Mouse (Mus musculus): ENCODE data around the gene Ampd2. TPM values are rescaled to one million over a fixed set of nuclear protein-coding genes. Genes with fewer than 3 reads are reported as not detected.

Gene Ampd2
- 62.8 and 73.1 TPM in 2 replicates for polyA plus RNA-seq (2012; rRNA removed)

DNA sequence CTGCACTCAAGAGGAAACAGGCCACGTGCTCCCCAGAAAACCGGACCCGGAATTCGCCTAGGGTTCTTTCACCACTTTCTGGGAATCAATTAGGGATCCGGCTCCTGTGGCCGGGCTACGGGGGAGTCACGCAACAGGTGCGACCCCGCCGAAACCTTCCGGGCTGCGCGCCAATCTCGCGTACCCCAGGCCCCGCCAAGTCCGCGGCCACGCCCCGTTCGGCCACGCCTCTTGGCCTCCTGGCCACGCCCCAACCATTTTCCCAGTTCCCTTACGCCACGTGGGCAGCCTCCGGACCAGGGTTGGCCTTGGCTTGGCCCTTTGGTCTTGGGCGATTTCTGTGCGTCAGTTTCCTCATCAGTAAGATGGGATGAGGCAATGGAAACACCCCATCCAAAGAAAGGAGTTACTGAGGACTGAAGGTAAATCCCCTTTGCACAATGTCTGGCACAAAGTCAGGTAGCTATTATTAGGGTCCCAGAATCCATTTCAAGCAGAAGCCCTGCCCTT lies at the start of gene Ampd2:
Gene Ampd2, minus strand, starts transcription at position 182 of the 510 bp plus-strand sequence.
- DNase-seq (ENCODE audit: low read depth), result no peak

DNA sequence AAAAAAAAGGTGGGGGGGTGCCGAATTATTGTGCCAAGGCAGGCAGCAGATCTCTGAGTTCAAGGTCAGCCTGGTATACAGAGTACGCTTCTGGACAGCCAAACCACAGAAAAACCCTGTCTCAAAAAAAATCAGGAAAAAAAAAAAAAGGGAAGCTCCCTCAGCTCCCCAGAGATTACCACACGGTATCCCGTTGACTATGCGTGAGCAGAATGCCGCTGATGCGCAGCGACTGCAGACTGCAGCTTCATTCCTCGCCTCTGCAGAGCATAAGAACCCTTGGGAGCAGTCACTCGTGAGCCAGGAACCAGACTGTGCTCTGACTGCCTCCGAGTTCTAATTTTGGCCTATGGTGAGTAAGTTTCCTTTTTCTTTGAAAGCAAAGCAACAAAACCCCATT lies 48.2 kb upstream of the Ampd2 start:
- no peak for DNase-seq (ENCODE audit: low read depth)

DNA sequence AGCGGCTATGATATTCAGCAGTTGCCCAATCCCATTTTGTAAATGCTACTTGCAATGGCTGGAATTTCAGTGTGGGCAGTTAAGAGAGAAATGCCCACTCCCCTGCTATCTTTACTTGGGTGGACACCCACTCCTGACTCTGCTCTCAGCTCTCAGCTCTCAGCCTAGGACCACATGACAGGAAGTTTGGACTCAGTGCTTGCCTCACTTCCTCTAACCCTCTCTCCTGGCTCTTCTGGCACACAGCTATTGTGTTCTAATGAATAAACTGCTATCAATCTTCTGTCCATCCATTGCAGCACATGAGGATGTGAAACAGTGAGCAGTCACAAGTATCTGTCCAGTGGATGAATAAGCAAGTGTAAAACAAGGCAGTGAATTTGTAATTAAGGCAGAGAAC lies 46.0 kb upstream of the Ampd2 start:
- DNase-seq (ENCODE audit: low read depth), result no peak

DNA sequence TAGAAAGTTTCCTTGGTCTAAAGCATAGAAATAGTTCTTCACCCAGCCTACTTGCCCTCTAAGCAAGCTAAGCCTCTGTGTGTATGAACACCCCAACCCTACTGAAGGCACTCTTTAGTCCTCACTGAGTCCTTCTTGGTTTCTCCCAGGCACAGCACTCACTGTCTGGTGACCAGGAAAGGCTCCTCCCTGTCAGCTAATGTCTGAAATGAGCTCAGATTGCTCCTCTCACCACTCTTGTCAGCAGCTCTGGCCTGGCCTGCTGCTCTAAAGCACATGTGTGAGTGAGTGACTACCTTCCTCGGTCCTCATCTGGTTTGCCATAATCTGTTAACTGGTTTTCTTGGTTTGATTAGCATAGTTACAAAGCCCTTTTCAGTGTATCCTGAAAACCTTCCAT lies 45.4 kb upstream of the Ampd2 start:
- no peak for DNase-seq (ENCODE audit: low read depth)

DNA sequence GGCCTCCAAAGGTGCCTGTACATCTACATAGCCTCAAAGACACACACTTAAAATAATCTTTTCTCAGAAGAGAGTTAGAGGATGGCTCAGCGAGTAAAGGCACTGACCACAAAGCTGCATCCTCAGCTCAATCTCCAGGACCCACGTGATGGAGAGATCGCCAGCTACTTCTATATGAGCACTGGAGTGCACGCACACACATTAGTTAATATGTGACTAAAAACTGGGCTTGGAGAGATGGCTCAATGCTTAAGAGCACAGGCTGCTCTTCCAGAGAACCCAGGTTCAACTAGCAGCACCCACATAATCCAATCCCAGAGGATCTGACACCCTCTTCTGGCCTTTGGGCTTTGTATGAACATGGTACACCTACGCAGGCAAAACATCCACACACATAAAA lies 44.8 kb upstream of the Ampd2 start:
- DNase-seq (ENCODE audit: low read depth), result no peak

DNA sequence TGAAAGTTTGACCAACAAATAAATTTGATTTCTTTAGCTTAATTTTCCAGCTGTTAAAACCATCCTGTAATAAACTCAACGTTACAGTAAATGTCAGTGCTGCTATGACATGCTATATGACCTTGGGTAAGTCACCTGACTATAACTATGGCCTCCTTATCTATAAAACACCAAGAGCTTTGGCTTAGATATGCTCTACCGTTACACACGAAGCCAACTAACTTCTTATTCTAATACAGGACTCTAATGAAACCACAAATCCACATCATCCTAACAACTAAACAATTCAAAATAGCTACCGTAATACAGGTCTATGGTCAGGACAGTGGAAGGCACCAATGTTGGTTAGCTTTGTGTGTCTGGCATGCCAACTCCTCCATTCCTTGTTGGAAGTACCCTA lies 43.4 kb upstream of the Ampd2 start:
- no peak for DNase-seq (ENCODE audit: low read depth)

DNA sequence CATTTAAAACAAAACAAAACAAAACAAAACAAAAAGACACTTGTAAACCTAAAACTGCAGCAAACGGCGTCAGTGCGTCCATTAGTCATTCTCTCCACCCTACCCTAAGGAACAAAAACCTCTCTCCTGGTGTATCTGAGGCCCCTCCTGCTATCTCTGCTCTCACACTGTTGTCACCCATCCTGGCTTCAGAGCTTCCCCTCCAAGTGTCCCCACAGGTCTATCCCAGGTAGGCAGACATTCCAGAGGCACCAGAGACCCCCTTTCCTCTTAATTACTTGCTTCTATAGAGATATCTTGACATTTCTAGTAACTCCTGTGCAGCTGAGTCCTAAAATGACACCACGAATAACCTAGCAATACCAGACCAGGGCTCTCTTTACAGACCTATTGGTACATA lies 42.9 kb upstream of the Ampd2 start:
- DNase-seq (ENCODE audit: low read depth), result no peak

DNA sequence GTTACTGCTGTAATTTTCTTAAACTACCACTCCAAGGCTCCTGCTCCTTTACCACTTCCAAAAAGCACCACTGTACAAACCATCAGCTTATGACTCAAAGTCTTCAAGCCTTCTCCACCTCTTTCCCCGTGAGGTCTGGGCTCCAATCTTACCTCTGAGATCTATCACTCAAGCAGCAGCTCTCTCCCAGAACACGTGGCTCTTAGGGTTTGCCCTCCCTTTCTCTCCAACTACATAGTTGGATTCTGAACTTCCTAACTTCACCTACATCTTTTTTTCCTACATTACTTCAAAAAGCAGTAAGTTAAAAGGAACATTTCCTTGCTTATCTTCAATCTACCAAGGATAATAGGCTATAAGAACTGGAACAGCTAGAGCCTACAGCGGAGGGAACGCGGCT lies 42.1 kb upstream of the Ampd2 start:
- DNase-seq (ENCODE audit: low read depth), result no peak

DNA sequence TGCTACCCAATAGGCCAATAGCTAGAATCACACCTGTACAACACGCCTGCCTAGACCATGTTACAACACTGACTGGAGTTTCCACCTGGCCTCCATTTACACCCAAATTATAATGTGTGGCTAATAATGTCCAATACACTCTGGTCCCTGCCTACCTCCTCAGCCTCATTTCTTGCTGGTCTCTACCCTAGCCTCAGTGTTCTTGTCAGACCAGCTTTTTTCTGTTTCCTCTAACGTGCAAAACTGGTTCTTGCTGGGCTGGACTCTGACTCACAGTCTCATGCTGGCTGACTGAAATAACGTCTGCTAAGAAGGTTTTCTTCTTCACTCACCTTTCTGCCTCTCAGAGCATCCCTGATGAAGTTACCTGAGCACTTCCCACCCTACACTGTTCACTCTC lies 39.9 kb upstream of the Ampd2 start:
- no peak for DNase-seq (ENCODE audit: low read depth)

DNA sequence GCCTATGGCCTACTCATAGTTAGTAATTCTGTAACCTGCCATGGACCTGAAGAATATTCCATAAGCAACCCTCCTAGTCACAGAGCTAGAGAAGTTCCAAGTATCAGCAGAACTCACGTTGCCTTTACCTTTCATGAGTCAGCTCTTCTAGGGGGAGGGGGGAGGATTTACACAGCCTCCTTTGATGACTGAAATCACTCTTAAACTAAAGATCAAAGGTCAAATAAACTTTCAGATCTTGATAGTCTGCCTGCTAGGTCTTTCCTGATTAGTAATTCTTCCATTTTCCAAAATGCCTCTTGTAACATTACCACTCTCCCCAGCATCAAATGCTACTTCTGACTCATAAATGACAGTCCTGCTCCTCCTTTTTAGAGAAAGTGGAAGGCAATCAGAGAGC lies 37.7 kb upstream of the Ampd2 start:
- DNase-seq (ENCODE audit: low read depth), result no peak

DNA sequence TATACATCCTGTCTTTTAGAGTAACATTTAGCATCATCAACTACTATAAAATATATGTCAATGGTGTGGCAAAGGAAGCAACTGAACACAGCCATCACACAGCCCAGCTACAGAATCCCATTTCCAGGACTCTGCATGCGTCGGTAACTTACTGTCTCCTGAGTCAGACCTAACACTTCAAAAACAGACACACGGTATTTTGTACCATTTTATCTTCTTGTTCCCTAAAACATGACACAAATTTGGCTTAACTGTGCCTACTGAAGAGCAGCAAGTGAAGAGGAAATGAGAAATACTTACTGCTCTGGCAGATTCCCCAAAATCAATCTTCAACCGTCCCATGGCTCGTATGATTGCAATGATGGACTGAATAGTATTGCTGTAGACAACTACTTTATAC lies 36.8 kb upstream of the Ampd2 start:
- no peak for DNase-seq (ENCODE audit: low read depth)

DNA sequence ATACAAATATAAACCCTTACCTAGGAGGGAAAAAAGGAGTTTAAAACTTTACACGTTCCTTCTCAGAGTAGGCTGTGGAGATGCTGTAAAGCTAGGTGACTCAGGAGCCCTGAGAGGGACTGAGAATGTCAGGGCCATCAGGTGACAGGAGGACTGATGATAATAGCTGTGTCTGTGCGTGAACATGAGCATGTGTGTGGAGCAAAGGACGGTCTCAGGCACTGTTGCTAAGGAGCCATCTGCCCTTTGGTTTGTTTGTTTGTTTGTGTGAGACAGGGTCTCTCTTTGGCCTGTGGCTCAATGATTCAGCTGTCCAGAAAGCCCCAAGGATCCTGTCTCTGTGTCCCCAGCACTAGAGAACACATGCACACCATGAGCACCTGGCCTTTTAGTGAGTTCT lies 34.6 kb upstream of the Ampd2 start:
- DNase-seq (ENCODE audit: low read depth), result no peak

DNA sequence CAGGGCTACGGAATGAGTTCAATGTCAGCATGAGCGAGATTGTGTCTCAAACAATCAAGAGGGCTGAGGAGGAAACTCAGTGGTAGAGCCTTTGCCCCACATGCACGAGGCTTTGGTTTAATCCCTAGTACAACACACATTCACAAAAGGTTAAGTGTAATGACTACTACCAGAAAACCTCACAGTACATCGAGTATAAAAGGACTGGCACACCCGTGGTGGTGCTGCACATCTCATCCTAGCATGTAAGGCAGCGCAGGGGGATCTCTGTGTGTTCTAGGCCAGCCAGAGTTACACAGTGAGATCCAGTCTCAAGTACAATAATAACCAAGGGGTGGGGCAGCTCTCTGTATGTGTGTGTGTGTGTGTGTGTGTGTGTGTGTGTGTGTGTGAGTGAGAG lies 31.0 kb upstream of the Ampd2 start:
- DNase-seq (ENCODE audit: low read depth), result no peak

DNA sequence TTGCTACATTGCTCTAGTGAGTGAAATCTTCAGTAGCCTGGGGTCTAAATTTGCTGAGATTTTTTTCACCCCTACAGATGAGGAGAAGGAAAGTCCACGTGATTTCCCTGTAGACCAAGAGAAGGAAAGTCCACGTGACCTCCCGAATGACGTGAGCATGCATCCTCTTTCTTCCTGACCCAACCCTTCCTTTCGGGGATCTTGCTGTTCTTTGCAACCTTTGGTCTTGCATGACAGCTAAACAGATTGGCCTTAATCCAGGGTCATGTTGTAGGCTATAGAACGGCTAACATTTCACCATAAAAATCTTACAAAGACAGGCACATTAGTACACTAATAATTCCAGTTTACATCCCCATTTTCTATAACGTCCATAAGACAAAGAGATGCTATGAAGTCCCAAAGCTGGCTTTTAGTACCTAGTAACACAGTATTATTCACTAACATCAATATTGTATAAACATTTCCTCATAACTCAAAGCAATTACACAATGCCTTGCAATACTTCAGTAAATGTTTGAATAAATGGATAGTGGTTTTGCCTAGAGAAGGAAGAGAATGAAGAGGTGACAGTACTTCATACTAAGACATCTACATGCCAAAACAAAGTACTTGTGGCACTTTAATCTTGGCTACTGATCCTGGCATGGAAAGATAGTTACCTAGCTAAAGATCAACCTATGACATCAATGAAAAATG lies 27.3 kb upstream of the Ampd2 start:
- peak; percentile 44 for DNase-seq (ENCODE audit: low read depth)

DNA sequence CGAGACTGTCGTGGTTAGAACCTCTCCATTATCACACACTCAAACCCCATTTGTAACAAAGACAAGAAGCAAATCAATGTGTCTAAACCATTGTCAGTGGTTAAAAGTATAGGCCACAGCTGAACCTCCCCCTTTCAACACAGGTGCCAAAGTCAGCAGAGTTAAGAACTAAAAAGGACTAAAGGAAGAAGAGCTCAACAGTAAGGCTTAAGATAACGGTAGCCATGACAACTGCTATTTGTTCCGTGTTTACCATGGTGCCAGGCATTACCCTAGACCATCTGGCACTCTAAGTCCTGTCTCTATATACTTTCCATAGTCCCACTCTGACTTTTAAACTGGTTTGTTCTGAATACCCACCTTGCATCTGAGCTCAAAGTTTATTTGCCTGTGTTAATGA lies 26.2 kb upstream of the Ampd2 start:
- DNase-seq (ENCODE audit: low read depth), result no peak

DNA sequence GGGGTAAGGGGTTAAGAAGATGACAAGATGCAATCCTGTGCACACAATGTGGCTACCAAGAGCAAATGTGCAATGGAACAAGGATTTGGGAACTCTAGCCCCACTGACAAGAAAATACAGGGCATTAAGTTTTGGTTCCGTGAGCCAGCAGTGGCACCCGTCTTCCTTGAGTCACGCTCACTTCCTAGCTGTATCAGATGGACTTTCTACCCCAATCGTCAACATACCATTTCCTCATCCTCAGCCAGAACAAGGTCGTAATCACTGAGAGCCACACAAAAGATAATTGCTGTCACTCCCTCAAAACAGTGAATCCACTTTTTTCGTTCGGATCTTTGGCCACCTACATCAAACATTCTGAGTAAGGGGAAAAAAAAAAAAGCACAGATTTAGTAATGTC lies 25.8 kb upstream of the Ampd2 start:
- DNase-seq (ENCODE audit: low read depth), result no peak

DNA sequence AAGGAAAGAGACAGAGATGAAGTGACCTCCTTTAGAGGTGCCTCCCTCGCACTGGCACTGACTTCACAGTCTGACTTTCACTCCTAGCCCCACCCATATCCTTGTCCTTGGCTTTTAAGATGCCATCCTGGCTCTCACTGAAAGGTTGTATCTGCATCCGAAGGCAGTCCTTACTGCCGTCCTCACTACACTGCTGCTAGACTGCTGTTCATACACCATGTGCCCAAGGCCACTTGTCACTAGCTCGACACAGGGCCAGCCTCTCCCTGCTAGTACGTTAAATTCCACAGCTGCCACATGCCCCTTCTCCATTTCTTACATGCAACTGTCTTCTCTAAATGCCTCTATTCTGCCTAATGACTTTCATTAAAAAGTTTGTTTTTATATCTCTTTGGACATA lies 24.9 kb upstream of the Ampd2 start:
- no peak for DNase-seq (ENCODE audit: low read depth)

DNA sequence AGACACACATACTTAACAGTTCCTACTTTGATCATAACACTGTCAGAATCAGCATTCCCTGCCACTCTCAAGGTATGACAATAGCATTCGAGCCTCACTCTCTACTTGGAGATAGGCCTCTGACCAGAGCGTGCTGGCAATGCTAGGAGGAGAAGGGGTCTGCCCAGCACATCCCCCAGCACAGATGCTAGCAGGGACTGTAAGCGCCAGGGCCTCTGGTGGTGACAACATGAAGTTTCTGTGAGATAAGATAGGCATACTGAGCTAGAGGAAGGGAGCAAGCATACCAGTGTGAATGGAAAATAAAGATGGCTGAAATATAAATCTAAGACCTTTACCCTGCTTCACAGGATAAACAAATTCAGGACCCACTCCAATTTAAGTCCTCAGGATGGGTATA lies 18.8 kb upstream of the Ampd2 start:
- DNase-seq (ENCODE audit: low read depth), result no peak

DNA sequence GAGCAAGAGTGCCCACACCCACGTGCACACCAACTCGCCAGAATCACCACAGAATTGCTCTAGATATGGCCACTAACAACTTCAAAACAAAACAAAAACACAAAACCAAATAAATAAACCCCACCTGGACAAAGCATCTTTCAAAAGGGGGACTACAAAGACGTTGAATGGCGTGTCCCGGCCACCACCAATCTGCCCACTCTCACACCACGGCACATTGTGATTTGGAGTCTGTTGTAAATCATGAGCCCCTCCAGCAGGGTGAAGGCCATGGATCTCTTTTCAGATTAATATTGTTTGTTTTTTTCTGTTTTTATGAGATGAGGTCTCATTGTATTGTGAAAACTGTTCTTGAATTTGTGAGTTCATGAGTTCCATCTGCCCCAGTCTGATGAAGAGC lies 15.6 kb upstream of the Ampd2 start:
- DNase-seq (ENCODE audit: low read depth), result no peak

DNA sequence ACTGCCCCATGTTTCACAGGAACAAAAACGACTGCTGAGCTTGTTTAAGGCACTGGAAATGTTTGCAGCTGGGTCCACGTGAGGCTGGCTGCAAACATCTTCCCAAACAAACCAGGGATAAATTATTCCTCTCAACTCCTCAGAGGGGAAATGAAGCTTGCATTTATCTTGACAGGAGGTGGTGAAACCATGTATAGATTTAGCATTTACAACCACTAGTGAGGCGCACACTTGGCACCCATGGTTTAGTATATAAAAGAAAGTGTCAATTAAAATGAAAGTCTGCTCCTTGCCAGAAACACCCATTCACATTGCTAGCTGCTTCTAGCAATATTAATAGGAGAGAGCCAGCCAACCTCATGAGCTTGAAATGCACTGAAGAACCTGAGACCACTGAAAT lies 15.1 kb upstream of the Ampd2 start:
- no peak for DNase-seq (ENCODE audit: low read depth)

DNA sequence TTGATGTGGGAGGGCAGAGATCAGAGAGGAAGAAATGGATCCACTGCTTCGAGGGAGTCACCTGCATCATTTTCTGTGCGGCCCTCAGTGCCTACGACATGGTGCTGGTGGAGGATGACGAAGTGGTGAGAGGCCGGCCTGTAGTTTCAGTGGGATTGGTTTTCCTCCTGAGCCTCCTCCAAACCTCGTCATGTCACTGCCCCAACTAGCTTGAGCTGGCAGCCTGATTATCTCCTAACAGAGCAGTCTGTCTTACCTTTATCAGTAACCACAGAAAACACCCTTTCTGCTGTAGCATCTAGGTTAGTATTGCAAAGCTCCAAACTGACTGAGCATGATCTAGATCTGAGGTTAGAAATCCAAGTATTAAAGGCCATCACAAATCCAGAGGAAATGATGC lies 11.9 kb upstream of the Ampd2 start:
- DNase-seq (ENCODE audit: low read depth), result no peak

DNA sequence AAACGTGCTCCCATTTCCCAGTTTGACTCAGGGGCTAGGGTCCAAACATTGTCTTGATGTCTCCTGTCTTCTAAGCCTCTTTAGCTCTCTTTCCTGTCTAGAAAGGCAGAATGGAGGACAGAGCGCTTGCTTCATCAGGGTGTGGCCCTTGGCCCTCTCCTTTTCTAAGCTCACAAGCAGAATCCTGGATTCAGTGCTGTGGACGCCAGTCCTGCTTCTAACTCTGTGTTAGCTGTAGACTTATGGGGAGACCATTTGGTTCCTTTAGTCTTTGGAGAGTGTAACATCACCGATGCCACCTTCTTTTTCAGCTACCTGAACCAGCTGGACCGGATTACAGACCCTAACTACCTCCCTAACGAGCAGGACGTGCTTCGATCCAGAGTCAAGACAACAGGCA lies 11.2 kb upstream of the Ampd2 start:
- DNase-seq (ENCODE audit: low read depth), result no peak

DNA sequence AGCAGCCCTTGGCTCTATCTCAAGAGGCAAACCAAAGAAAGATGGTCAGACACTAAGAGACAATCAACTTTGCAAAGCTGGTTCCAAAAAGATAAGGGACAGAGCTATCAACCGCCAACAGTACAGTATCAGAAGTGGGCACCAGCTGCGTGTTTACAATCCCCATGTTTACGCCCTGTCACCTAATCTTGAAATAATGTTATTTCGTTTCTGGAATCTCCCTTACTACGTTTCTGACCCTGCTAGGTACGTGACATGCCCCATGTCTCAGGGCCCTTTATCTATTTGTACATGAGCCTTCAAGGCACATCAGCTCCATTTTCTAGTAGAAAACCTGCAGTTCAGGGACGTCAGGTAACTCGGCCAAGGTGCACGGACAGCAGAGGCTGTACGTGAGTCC lies 10.3 kb upstream of the Ampd2 start:
- no peak for DNase-seq (ENCODE audit: low read depth)

DNA sequence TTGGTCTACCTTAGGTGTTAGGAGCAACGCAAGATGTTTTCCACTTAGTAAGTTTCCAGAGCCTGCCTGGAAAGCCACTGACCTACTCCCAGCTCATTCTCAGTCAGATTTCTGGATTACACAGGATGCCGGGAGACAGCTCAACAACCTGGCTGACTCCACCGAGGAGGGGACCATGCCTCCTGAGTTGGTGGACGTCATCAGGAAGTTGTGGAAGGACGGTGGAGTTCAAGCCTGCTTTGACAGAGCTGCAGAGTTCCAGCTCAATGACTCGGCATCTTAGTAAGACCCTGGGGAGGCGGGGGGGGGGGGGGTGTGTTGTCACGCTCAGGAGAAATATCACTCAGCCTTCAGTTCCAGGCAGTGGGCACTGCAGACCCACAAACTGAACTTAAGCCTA lies 9.8 kb upstream of the Ampd2 start:
- no peak for DNase-seq (ENCODE audit: low read depth)
